Mouse (Mus musculus) midbrain, embryonic 10.5 days (tissue): ENCODE data around the gene Vmn1r217. TPM values are rescaled to one million over a fixed set of nuclear protein-coding genes. Genes with fewer than 3 reads are reported as not detected.
"Not testable (repeated sequence)": the region's sequence is repeated elsewhere in the genome, so short reads cannot be mapped to it uniquely, and the experiment has no call there.

Experiments
- DNase-seq: peaks from one replicate; pipeline ENCODE4 v3.0.0-alpha.2; 2017; ENCODE audit warnings: low spot score
- H3K27ac ChIP-seq: fragments of 300-500 bp; sonication (generic); replicated peaks from 2 replicates; pipeline ENCODE4 v1.5.1; 2016; ENCODE audit warnings: mild to moderate bottlenecking
- H3K27me3 ChIP-seq: fragments of 300-500 bp; sonication (generic); 2 replicates; pipeline ENCODE4 v1.6.1; 2016; ENCODE audit warnings: low read depth, mild to moderate bottlenecking; ENCODE audit not compliant: poor library complexity, severe bottlenecking
- H3K36me3 ChIP-seq: fragments of 300-500 bp; sonication (generic); 2 replicates; pipeline ENCODE4 v1.6.1; 2016; ENCODE audit warnings: mild to moderate bottlenecking, moderate library complexity
- H3K4me1 ChIP-seq: fragments of 300-500 bp; sonication (generic); 2 replicates; pipeline ENCODE4 v1.6.1; 2016
- H3K4me3 ChIP-seq: fragments of 300-500 bp; sonication (generic); 2 replicates; pipeline ENCODE4 v1.5.1; 2016; ENCODE audit warnings: mild to moderate bottlenecking, moderate library complexity
- H3K9me3 ChIP-seq: fragments of 300-500 bp; sonication (generic); replicated peaks from 2 replicates; pipeline ENCODE4 v1.6.1; 2016; ENCODE audit warnings: mild to moderate bottlenecking
- WGBS: fragments of 180-500 bp; shearing (Covaris S2); methylation state at CpG from one replicate; pipeline ENCODE4 v1.1.7; 2016; 5-methylcytosine and 5-hydroxymethylcytosine counted together
- polyA plus RNA-seq: library from polyadenylated mRNA; unstranded; fragments of >200 nt; fragmentation: Nextera tagmentation; extraction: Ambion mirVana; gene quantifications from 2 replicates; pipeline ENCODE4 v1.2.1, GENCODE M21; 2016

Gene Vmn1r217
- not detected in 2 replicates for polyA plus RNA-seq

- DNase-seq, H3K9me3 ChIP-seq, H3K4me1 ChIP-seq, H3K27me3 ChIP-seq, H3K27ac ChIP-seq, H3K4me3 ChIP-seq, H3K36me3 ChIP-seq: not testable (repeated sequence)
- WGBS = 88% methylated on average over 1 of the region's 1 CpGs
Measured at GRCm38 (mm10) chr13:23118126-23118525, at the start of gene Vmn1r217. Gene Vmn1r217 (minus strand): TSS chr13:23118226.

DNA sequence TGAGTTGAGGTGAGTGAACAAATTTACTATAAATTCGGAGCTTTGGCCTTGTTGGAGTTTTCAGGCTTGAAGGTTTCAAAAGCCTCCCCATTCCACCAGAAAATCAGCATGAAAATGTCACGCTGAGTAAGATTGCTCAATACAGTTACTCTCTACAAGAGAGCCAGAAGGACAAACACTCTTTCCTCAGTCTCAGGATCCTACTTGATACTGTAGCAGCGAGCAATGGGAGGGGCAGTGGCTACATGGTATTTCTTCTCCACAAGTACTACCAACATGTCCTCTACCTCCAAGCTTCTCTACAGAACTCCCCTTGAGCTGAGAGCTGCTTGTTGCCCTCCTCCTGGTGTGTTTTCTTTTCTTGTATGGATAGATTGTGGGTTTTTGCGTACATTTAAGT lies 48.4 kb upstream of the Vmn1r217 start:
- H3K27me3 ChIP-seq, H3K9me3 ChIP-seq: not testable (repeated sequence)

GRCm38 (mm10) chr13:23159012-23159411 lies 41.0 kb upstream of the Vmn1r217 start, which contains the start of gene Vmn1r219:
Gene Vmn1r219 (plus strand): TSS chr13:23159312.
- Histone ChIP-seq H3K36me3 (no peaks in the 10 kb centered on the region), H3K9me3 (no peaks in the 10 kb centered on the region), H3K27ac (no peak within 1 kb of the TSS), H3K4me1 (peaks cover 8% of the 10 kb centered on the region), H3K27me3 (no peaks in the 10 kb centered on the region), H3K4me3 (no peak within 1 kb of the TSS)
- WGBS = 91% methylated on average over 4 of the region's 4 CpGs
- DNase-seq = no peak

More for the DNA sequence above, 48.4 kb upstream of the Vmn1r217 start:
- H3K27ac ChIP-seq, H3K4me3 ChIP-seq, H3K4me1 ChIP-seq, DNase-seq, H3K36me3 ChIP-seq: not testable (repeated sequence)
- 85% methylated on average over 4 of the region's 4 CpGs for WGBS

GRCm38 (mm10) chr13:23157848-23158247 lies 39.8 kb upstream of the Vmn1r217 start:
- no peaks in the 10 kb centered on the region for H3K27me3 ChIP-seq
- H3K4me1 ChIP-seq = peaks cover 8% of the 10 kb centered on the region
- no peak overlapping the region for H3K4me3 ChIP-seq
- peak; percentile 12 for DNase-seq
- H3K27ac ChIP-seq = no peak overlapping the region
- no peaks in the 10 kb centered on the region for H3K36me3 ChIP-seq
- WGBS = 79% methylated on average over 3 of the region's 3 CpGs
- H3K9me3 ChIP-seq = no peaks in the 10 kb centered on the region

DNA sequence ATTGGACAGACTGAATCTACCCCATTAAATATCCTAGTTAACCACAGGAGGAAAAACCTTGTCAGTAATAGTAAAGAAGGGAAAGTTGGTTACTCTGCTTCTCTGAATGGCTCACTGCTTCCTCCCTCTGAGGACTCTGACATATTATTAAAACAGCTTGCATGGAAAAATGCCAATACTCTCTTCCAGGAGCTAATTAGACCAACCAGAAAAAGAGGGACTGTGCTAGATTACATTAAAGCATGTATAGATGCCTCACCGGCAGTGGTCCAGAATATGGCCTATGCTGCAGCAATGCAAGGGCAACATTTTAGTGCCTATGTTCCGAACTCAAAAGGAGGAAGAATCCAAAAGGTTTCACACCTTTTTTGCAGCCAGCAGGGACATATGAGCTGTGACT lies 20.9 kb upstream of the Vmn1r217 start:
- H3K27me3 ChIP-seq = no peaks in the 10 kb centered on the region
- H3K4me1 ChIP-seq = no peaks in the 10 kb centered on the region
- H3K4me3 ChIP-seq = no peak overlapping the region
- no peaks in the 10 kb centered on the region for H3K9me3 ChIP-seq
- no peak for DNase-seq
- no peaks in the 10 kb centered on the region for H3K36me3 ChIP-seq
- H3K27ac ChIP-seq = no peak overlapping the region
- 93% methylated on average over 2 of the region's 2 CpGs for WGBS

- H3K27me3 ChIP-seq = no peaks in the 10 kb centered on the region
- WGBS = 75% methylated on average over 1 of the region's 1 CpGs
- H3K4me1 ChIP-seq = no peaks in the 10 kb centered on the region
- no peak for DNase-seq
- H3K27ac ChIP-seq = no peak overlapping the region
- H3K4me3 ChIP-seq = no peak overlapping the region
- no peaks in the 10 kb centered on the region for H3K9me3 ChIP-seq
- no peaks in the 10 kb centered on the region for H3K36me3 ChIP-seq
Measured at GRCm38 (mm10) chr13:23133501-23133900, 15.5 kb upstream of the Vmn1r217 start.

GRCm38 (mm10) chr13:23133099-23133498 lies 15.1 kb upstream of the Vmn1r217 start, which contains the start of gene Vmn1r218:
Gene Vmn1r218 (plus strand): TSS chr13:23133155.
- no peaks in the 10 kb centered on the region for H3K4me1 ChIP-seq
- H3K4me3 ChIP-seq = no peak within 1 kb of the TSS
- no peaks in the 10 kb centered on the region for H3K27me3 ChIP-seq
- 74% methylated on average over 3 of the region's 3 CpGs for WGBS
- no peak for DNase-seq
- no peaks in the 10 kb centered on the region for H3K36me3 ChIP-seq
- H3K9me3 ChIP-seq = no peaks in the 10 kb centered on the region
- no peak within 1 kb of the TSS for H3K27ac ChIP-seq

DNA sequence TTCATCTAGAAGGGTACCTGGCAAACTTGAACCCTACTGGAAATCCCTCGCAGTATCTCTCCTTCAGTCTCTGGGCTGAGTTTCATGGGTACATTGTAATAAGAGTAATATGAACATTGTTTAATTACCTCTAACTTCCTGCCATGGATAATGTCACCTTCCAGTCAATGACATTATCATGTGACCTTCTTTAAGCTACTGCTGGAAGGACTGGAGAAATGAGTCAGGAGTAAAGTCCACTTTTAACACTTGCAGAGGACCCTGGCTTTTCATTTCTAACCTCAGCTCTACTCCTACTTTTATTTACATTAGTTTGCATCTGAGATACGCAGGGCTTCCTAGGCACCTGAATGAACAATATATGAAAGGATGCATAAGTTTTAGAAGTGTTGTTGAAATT lies 2.6 kb upstream of the Vmn1r217 start:
- H3K27me3 ChIP-seq = no peaks in the 10 kb centered on the region
- H3K4me1 ChIP-seq = no peaks in the 10 kb centered on the region
- WGBS = 89% methylated on average over 2 of the region's 2 CpGs
- no peaks in the 10 kb centered on the region for H3K36me3 ChIP-seq
- H3K9me3 ChIP-seq = no peaks in the 10 kb centered on the region
- H3K4me3 ChIP-seq = no peak overlapping the region
- no peak for DNase-seq
- H3K27ac ChIP-seq = no peak overlapping the region

DNA sequence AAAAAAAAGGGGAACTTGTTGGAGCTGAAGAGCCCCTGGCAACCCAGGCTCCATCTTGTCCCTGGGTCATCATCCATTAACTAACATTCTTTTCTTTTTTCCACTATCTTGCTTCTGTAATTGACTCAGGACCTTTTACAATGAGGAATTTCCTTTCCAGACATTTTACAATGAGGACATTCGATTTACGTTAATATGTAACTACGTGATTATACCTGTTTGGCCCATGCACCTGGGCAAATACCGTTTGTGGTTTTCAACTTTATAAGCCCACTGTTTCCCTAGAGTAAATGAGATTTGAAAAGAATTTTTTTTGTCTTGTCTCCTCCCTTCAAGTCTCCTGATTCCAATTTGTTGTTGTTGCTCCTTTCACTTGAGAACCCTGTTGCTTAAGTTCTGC lies 23.6 kb downstream of the Vmn1r217 start:
- Histone ChIP-seq H3K27ac (no peak overlapping the region), H3K36me3 (no peaks in the 10 kb centered on the region), H3K27me3 (no peaks in the 10 kb centered on the region), H3K4me3 (no peak overlapping the region), H3K9me3 (no peaks in the 10 kb centered on the region), H3K4me1 (no peaks in the 10 kb centered on the region)
- no peak for DNase-seq
- WGBS = 96% methylated on average over 4 of the region's 4 CpGs

DNA sequence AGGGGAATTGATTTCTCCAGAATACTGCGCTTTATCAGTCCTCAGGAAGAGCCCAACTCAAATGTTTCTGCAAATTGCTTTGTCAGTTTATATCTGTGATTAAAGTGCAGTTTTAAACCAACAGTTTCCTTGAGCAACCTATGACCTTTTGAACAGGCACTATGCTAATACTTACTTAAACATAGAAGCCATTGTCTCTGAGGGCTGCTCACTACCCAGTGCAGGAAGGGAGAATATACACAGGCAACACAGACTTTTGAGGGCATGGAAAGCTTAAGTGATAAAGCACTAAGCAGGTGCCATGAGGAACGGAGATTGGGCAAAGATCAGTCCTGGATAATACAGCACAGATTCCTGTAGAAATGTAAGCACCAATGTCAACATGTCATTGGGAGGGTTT lies 48.7 kb downstream of the Vmn1r217 start:
- H3K36me3 ChIP-seq = no peaks in the 10 kb centered on the region
- H3K4me3 ChIP-seq = no peak overlapping the region
- H3K4me1 ChIP-seq = no peaks in the 10 kb centered on the region
- no peak overlapping the region for H3K27ac ChIP-seq
- H3K9me3 ChIP-seq = no peaks in the 10 kb centered on the region
- no peak for DNase-seq
- WGBS = 93% methylated on average over 2 of the region's 2 CpGs
- H3K27me3 ChIP-seq = no peaks in the 10 kb centered on the region

- Histone ChIP-seq H3K4me1 (no peaks in the 10 kb centered on the region), H3K27ac (no peak within 1 kb of the TSS), H3K9me3 (no peaks in the 10 kb centered on the region), H3K36me3 (no peaks in the 10 kb centered on the region), H3K4me3 (no peak within 1 kb of the TSS), H3K27me3 (no peaks in the 10 kb centered on the region)
- no peak for DNase-seq
- WGBS = 80% methylated on average over 1 of the region's 1 CpGs
Measured at GRCm38 (mm10) chr13:23067725-23068124, 50.3 kb downstream of the Vmn1r217 start, which contains the start of gene Vmn1r215. Gene Vmn1r215 (plus strand): TSS chr13:23068025.

DNA sequence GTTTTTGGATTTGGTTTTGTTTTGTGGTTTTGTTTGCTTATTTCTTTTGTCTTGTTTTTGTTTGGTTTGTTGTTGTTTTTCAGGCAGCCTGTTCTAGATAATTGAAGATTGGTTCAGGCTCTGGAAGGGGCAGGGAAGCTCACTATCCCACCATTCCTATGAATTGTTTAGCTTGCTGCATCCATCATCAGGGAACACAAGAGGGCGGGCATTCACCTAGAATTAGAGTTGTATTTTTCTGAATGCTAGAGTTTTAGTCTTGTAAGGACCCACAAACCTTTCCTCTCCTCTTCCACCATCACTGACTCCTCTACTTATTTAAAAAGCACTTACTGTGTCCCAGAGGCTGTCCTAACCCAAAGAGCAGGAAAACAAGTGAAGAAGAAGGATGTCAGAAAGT lies 60.2 kb downstream of the Vmn1r217 start:
- H3K4me3 ChIP-seq = no peak overlapping the region
- WGBS = 54% methylated on average over 1 of the region's 1 CpGs
- no peaks in the 10 kb centered on the region for H3K4me1 ChIP-seq
- no peaks in the 10 kb centered on the region for H3K9me3 ChIP-seq
- H3K36me3 ChIP-seq = no peaks in the 10 kb centered on the region
- no peak for DNase-seq
- no peak overlapping the region for H3K27ac ChIP-seq
- no peaks in the 10 kb centered on the region for H3K27me3 ChIP-seq
